Mouse (Mus musculus): Measurements from ENCODE around the gene Polr3h.

DNA sequence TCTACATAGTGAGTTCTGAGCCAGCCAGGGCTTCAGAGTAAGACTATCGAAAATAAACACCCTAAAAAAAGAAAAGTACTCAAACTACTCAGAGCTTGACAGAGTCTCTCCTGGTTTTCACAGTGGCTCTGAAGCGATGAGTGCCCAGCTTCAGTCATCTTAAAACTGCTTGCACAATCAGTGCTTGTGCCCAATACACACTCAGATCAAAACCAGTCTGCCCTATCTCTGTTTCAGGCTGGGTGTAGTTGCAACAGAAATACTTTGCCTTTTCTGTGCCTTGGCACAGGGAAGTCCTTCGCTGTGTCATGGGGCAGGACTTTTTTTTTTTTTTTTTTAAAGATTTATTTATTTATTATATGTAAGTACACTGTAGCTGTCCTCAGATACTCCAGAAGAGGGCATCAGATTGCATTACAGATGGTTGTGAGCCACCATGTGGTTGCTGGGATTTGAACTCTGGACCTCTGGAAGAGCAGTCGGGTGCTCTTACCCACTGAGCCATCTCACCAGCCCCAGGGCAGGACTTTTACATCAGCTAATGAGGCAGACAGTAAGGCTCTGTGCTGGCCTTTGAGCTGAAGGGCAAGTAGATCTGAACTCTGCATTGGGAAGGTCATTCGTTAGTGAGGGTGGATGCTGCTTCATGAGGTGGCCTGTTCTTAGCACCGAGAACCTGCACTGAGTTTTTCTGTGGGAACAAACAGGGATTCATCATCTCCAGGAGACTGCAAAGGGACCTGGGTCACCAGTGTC, 39.1 kb downstream of the Polr3h start:
- no peak for TF ChIP-seq TAL1 (IDR thresholded peaks at IDR 0.05; ENCODE audit: low read length)
- TF ChIP-seq GATA1 (IDR thresholded peaks at IDR 0.05; ENCODE audit: low read length) = no peak
